Mouse (Mus musculus) ES-E14 (cell line): Measurements from ENCODE around the gene Ess2. TPM values are rescaled to one million over a fixed set of nuclear protein-coding genes. Genes with fewer than 3 reads are reported as not detected.

ENCODE experiments used
- DNase-seq: peaks from one replicate; pipeline ENCODE4 v3.0.0-alpha.2; 2013; ENCODE audit warnings: low read depth, low spot score
- H3K27ac ChIP-seq: 2 replicates; pipeline ENCODE4 v1.5.1; 2012; ENCODE audit warnings: low read depth, mild to moderate bottlenecking, low read length, moderate library complexity, mixed read lengths; ENCODE audit not compliant: poor library complexity, insufficient read depth, severe bottlenecking
- H3K36me3 ChIP-seq: 2 replicates; pipeline ENCODE4 v1.6.1; 2012; ENCODE audit warnings: mild to moderate bottlenecking, low read length, moderate library complexity, mixed read lengths; ENCODE audit not compliant: control insufficient read depth, poor library complexity, insufficient read depth, severe bottlenecking
- H3K4me1 ChIP-seq, 2 experiments: fragments of 150-350 bp in 1 of 2; sonication (generic) in 1 of 2; 2 replicates each; pipeline ENCODE4 v1.6.1; 2012; ENCODE audit warnings: low read length in 2 of 2, mild to moderate bottlenecking in 1 of 2, mixed read lengths in 1 of 2; ENCODE audit not compliant: control insufficient read depth in 2 of 2, insufficient read depth in 2 of 2, poor library complexity in 1 of 2
- H3K4me3 ChIP-seq, 2 experiments: fragments of 150-350 bp in 1 of 2; sonication (generic) in 1 of 2; 2 replicates each; pipeline ENCODE4 v1.5.1; 2012; ENCODE audit warnings: low read length in 2 of 2, low read depth in 1 of 2, mild to moderate bottlenecking in 1 of 2, mixed read lengths in 1 of 2; ENCODE audit not compliant: insufficient read depth in 1 of 2, poor library complexity in 1 of 2, severe bottlenecking in 1 of 2
- H3K9ac ChIP-seq: 2 replicates; pipeline ENCODE4 v1.6.1; 2012; ENCODE audit warnings: low read depth, mild to moderate bottlenecking, low read length, mixed read lengths; ENCODE audit not compliant: poor library complexity, insufficient read depth, severe bottlenecking
- H3K9me3 ChIP-seq: fragments of 150-350 bp; sonication (generic); 2 replicates; pipeline ENCODE4 v1.6.1; 2012; ENCODE audit warnings: low read depth, mild to moderate bottlenecking, low read length; ENCODE audit not compliant: control insufficient read depth, insufficient read depth
- CHD2 ChIP-seq: IDR thresholded peaks from 2 replicates; pipeline ENCODE4 v1.6.1; 2014; ENCODE audit warnings: mild to moderate bottlenecking, low read depth, low read length, inconsistent platforms
- HCFC1 ChIP-seq: IDR thresholded peaks from 2 replicates; pipeline ENCODE4 v1.6.1; 2012; ENCODE audit warnings: low read length, inconsistent platforms, borderline replicate concordance; ENCODE audit not compliant: insufficient read depth
- MAFK ChIP-seq: IDR thresholded peaks from 2 replicates; pipeline ENCODE4 v1.6.1; 2014; ENCODE audit warnings: mild to moderate bottlenecking, low read depth, low read length, inconsistent platforms; ENCODE audit not compliant: insufficient read depth
- ZC3H11A ChIP-seq: IDR thresholded peaks from 2 replicates; pipeline ENCODE4 v1.6.1; 2012; ENCODE audit warnings: low read depth, mild to moderate bottlenecking, inconsistent platforms, low read length, borderline replicate concordance
- ZNF384 ChIP-seq: IDR thresholded peaks from 2 replicates; pipeline ENCODE4 v1.6.1; 2012; ENCODE audit warnings: low read depth, low read length, inconsistent platforms
- in situ Hi-C, 2 experiments: fragments of 600-800 bp; cut with MboI; formaldehyde crosslinking; loops; one replicate each; pipeline ENCODE4 v1.15.1; 2025; ENCODE audit warnings: low sequenced_read_pairs in 2 of 2, inconsistent platforms in 1 of 2; ENCODE audit not compliant: unreplicated experiment in 2 of 2
- total RNA-seq: library from RNA; depleted of rRNA; stranded (reverse); fragments of 300-350 nt; gene quantifications from 2 replicates; pipeline ENCODE4 v1.2.3, GENCODE M21; 2012

Ess2 gene
- total RNA-seq, 1 experiment: 27.2 TPM

DNA sequence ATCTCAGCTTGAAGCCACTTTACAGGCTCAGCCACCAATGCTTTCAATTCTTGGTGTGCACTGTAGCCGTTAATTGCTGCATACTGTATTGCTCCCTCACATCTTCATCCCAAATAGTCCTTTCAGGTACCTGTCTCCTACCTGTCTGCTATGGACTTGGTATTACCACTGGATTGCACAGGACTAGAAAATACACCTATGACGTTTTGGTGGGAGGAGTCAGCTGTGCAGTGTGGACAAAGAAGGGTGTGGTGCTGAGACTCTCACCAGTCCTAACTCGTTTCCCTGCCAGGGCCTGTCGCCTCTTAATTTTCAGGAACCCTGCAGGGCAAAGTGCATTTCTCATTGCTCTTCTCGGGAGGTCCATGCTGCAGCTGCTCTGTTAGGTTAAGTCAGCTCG, 45.4 kb downstream of the Ess2 start:
- Histone ChIP-seq H3K36me3 (peaks cover 5% of the 10 kb centered on the region; the same call in 1 of the 2 replicates), H3K9me3 (no peaks in the 10 kb centered on the region), H3K4me3 (no peak overlapping the region), H3K27ac (no peak overlapping the region), H3K9ac (no peak overlapping the region), H3K4me1 (peaks cover 0 to 4% of the 10 kb centered on the region in 2 experiments; a peak in 3 of 4 replicates)
- TF ChIP-seq ZNF384 (no peak), ZC3H11A (no peak), MAFK (no peak), HCFC1 (no peak), CHD2 (no peak)
- in situ Hi-C loops: no loop called here
- peak; percentile 59 for DNase-seq

DNA sequence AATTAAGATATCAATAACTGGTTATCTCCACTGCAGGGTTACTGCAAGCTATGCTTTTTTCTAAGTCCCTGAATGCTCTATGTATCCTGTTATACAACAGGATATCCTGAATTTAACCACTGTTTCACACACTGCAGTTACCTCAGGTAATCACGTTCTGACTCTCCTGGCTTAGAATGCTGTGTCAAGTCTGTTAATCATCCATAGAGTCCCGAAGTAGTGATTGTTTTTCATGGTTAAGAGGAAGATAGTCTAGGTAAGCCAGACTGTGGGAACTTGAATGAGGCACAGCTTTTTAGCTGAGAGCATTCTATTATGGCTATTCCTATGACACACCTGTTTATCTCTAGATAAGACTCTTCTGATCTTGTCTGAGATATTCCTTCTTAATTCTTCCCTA, 45.9 kb downstream of the Ess2 start:
- Histone ChIP-seq H3K36me3 (peaks cover 5% of the 10 kb centered on the region; the same call in 1 of the 2 replicates), H3K4me3 (no peak overlapping the region), H3K9me3 (no peaks in the 10 kb centered on the region), H3K4me1 (peaks cover 0 to 4% of the 10 kb centered on the region in 2 experiments; a peak in 3 of 4 replicates), H3K9ac (no peak overlapping the region), H3K27ac (no peak overlapping the region)
- DNase-seq: no peak
- TF ChIP-seq HCFC1 (no peak), CHD2 (no peak), ZC3H11A (no peak), MAFK (no peak), ZNF384 (no peak)
- in situ Hi-C loops: no loop called here

DNA sequence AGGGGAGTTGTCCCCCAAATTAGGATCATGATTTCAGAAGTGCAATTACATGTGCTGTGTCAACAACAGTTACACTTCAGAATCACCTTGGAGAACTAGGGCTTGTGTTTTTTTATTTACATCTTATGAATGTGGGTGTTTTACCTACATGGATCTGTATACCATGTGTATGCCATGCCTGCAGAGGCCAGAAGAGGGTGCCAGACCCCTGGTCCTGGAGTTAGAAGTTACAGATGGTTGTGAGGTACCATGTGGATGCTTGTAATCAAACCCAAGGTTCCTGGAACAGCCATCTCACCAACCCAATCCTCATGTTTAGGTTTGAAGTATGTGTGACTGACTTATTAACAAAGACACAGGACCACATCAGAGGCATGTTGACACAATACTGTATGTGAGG, 52.6 kb downstream of the Ess2 start:
- H3K9ac ChIP-seq: no peak overlapping the region
- peak; percentile 12 for DNase-seq
- H3K9me3 ChIP-seq: no peaks in the 10 kb centered on the region
- H3K36me3 ChIP-seq: peaks cover 29% of the 10 kb centered on the region
- H3K27ac ChIP-seq: no peak overlapping the region
- TF ChIP-seq ZNF384 (no peak), CHD2 (no peak), ZC3H11A (no peak), MAFK (no peak), HCFC1 (no peak)
- no peak overlapping the region for H3K4me3 ChIP-seq
- no peaks in the 10 kb centered on the region for H3K4me1 ChIP-seq
- in situ Hi-C loops: no loop called here

DNA sequence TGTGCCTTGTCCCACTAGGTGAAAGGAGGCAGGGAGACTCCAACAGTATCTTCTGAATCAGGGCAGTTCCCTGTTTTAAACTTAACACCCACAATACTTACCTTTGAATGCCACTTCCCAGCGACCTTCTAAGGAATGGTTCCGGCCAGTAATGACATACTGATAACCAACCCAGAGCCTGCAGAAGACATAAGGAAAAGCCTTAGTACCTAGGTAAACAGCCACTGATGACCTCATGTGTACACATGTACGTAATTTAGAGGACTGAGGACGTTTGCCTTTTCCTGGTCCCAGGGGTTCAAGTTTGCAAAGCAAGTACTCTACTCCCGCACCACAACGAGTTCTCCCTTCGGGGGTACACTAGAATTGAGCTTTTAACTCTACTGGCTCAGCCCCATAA, 54.0 kb downstream of the Ess2 start:
- DNase-seq: no peak
- Histone ChIP-seq H3K4me1 (no peaks in the 10 kb centered on the region), H3K27ac (no peak overlapping the region), H3K4me3 (no peak overlapping the region), H3K36me3 (peaks cover 29% of the 10 kb centered on the region), H3K9ac (no peak overlapping the region), H3K9me3 (no peaks in the 10 kb centered on the region)
- in situ Hi-C loops: no loop called here
- TF ChIP-seq ZNF384 (no peak), ZC3H11A (no peak), MAFK (no peak)

DNA sequence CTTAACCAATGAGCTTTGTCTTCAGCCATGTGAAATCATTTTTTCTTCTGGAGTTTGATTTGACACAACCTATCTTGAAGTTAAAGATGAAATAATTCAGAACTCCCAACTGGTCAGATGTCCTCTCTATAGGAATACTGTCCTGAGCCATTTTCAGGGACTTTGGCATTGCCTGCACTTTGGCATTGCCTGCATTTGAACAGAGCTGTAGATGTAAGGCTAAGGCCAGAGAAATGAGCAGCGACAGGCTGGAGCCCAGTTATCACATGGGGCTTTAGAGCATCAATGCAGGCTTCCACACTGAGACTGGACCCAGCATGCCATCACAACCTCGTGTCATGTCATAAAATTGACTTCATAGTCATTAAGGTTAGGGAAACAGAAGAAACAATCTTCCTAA, 57.9 kb downstream of the Ess2 start:
- no peak for DNase-seq
- H3K36me3 ChIP-seq: peaks cover 39% of the 10 kb centered on the region
- no peaks in the 10 kb centered on the region for H3K4me1 ChIP-seq
- H3K4me3 ChIP-seq: no peak overlapping the region
- H3K9ac ChIP-seq: no peak overlapping the region
- H3K27ac ChIP-seq: no peak overlapping the region
- in situ Hi-C loops: no loop called here
- TF ChIP-seq HCFC1: no peak
- TF ChIP-seq ZNF384: no peak
- no peak for TF ChIP-seq MAFK
- no peak for TF ChIP-seq CHD2
- no peak for TF ChIP-seq ZC3H11A
- no peaks in the 10 kb centered on the region for H3K9me3 ChIP-seq
